Mouse (Mus musculus) heart, adult 2 months (tissue): ENCODE results near the gene Erc2.

Experiments used
- CTCF ChIP-seq: fragments of 200-600 bp; IDR thresholded peaks from 2 replicates; pipeline ENCODE4 v1.8.1; 2022; ENCODE audit warnings: antibody characterized with exemption, mild to moderate bottlenecking, moderate library complexity
- POLR2A ChIP-seq: fragments of 200-500 bp; IDR thresholded peaks from 2 replicates; pipeline ENCODE4 v1.6.1; 2011; ENCODE audit warnings: mild to moderate bottlenecking, low read depth, low read length, control low read depth; ENCODE audit not compliant: insufficient read depth

DNA sequence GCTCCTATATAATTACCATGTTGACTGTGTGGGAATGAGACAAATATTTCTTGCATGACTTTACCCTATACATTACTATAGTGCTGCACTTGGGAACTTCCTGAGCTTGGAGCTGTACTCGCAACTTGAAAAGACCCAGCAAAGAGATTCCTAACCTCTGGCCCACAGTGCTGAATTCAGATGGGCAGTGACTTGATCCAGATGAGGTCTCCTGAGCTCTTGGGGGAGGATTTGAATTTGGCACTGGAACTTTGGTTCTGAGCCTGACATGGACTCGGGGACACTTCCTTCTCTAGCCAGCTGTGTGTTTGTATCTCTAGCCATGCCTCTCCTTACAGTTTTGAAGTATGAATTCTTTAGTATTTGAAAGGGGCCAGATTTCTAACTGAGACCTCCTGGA lies 666.7 kb downstream of the Erc2 start:
- no peak for TF ChIP-seq CTCF
- TF ChIP-seq POLR2A, result no peak
